Mouse (Mus musculus) spleen, adult 2 months (tissue): ENCODE data around the gene Arhgef3.

ENCODE experiments used
- CTCF ChIP-seq: fragments of 200-500 bp; IDR thresholded peaks from 2 replicates; pipeline ENCODE4 v1.5.1; 2011; ENCODE audit warnings: mild to moderate bottlenecking, inconsistent platforms; ENCODE audit not compliant: insufficient read depth, insufficient read length, insufficient replicate concordance; ENCODE audit errors: extremely low read depth
- POLR2A ChIP-seq: fragments of 200-500 bp; IDR thresholded peaks from 2 replicates; pipeline ENCODE4 v1.6.1; 2011; ENCODE audit warnings: low read depth, low read length, inconsistent platforms

DNA sequence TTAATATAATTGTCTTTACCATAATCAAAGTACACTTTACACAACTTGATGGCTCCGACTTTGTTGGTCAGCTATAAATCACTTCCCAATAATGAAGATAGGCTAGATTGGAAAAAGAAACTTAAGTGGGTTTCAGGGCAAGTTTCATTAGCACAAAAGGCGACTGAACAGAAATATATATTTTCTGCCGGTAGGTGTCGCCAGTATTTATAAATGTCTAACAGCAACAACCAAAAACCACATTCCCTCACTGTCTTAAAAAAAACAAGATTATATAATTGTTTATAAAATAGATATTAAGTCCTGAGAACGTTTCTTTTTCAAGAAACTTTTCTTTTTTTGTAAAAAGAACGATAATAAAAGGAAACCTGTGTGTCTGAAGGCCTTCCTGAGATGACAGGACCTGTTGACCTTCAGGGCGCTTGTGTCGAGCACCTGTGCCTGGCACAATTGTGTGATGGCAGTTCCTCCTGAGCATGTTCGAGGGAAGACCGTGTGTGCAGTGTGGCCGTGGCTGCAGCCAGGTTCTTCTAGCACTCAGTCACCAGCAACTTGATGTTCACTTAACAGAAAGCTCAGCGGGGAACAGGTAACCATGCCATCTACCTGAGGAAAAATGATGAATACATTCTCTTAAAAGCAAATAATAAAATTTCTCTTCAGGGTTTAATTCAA is 223.5 kb downstream of the Arhgef3 start:
- TF ChIP-seq CTCF (no peak), POLR2A (no peak)
